8 mouse cellular contexts compared by ENCODE assay signal in genomic region chrX:73672031-73672431, GRCm38 (mm10). TPM values are rescaled to one million over a fixed set of nuclear protein-coding genes. Genes with fewer than 3 reads are reported as not detected.
DNase-seq lines count a peak whose midpoint lies in the region; ATAC-seq lines count a peak whose summit lies in the region.

No protein-coding gene starts in this region.

- ATAC-seq in megakaryocyte, adult 5-6 weeks (ENCODE audit: poor library complexity, severe bottlenecking) = peak; percentile 80

- intact Hi-C loops in heart, postnatal 36 days (cut with DNase I) = loop anchor here (5.0 to 10.0 kb wide), 2 partner anchors 280 to 413 kb away; no protein-coding TSS in a partner anchor

- DNase-seq in gastrocnemius, adult 18-20 months (ENCODE audit: low spot score) = peak; percentile 56
- no peak for DNase-seq in gastrocnemius, postnatal 25 days
- peak; percentile 92 for DNase-seq in ZHBTc4 (ENCODE audit: low read depth, low spot score)
- peak; percentile 40 for DNase-seq in embryo, embryonic 11.5 days (ENCODE audit: low read depth, low spot score)
- DNase-seq in heart, postnatal 36 days = peak; percentile 39 to 47
- peak; percentile 26 to 58 for DNase-seq in layer of hippocampus, postnatal 10 days (ENCODE audit: low spot score in 2 of 2)
- DNase-seq in skeletal muscle tissue, adult 2 months (ENCODE audit: low read depth, low spot score) = peak; percentile 48

RNA-seq across cellular contexts. Expression of gene Slc6a8, which starts 0.9 kb away (rescaled TPM):
- 100 to 1,000 TPM; 108 to 141 TPM for total RNA-seq in gastrocnemius, adult 18-20 months (2021)
- total RNA-seq in gastrocnemius, postnatal 25 days (2021) = 100 to 1,000 TPM in 1 of 2 experiments, 10 to 100 TPM in 1; 96.2 to 127 TPM
- total RNA-seq in heart, postnatal 36 days (2021) = 100 to 1,000 TPM; 130 to 145 TPM
- 10 to 100 TPM; 77.3 to 81.8 TPM for total RNA-seq in layer of hippocampus, postnatal 10 days (2021)
- total RNA-seq in megakaryocyte, adult 5-6 weeks (2015) = not detected in 2 replicates
- total RNA-seq in megakaryocyte, adult 5-6 weeks (2017) = 1.1 TPM in 1 of 2 replicates, not detected in the other

RNA-seq across cellular contexts. Expression of gene Pnck, which starts 12.1 kb away (rescaled TPM):
- 10 to 100 TPM in 1 of 2 experiments, 1 to 10 TPM in 1; 8.6 to 11.6 TPM for total RNA-seq in gastrocnemius, adult 18-20 months (2021)
- total RNA-seq in gastrocnemius, postnatal 25 days (2021) = 10 to 100 TPM in 1 of 2 experiments, 1 to 10 TPM in 1; 8.6 to 10.3 TPM
- total RNA-seq in heart, postnatal 36 days (2021) = 1 to 10 TPM; 5.1 to 7.1 TPM
- total RNA-seq in layer of hippocampus, postnatal 10 days (2021) = 100 to 1,000 TPM; 126 to 138 TPM
- total RNA-seq in megakaryocyte, adult 5-6 weeks (2015) = 0.59 TPM in 1 of 2 replicates, not detected in the other
- total RNA-seq in megakaryocyte, adult 5-6 weeks (2017) = not detected in 2 replicates

RNA-seq across cellular contexts. Expression of gene Dusp9, which starts 32.8 kb away (rescaled TPM):
- total RNA-seq in gastrocnemius, adult 18-20 months (2021) = not detected
- total RNA-seq in gastrocnemius, postnatal 25 days (2021) = not detected
- not detected for total RNA-seq in heart, postnatal 36 days (2021)
- total RNA-seq in layer of hippocampus, postnatal 10 days (2021) = under 1 TPM; 0.80 to 0.83 TPM
- total RNA-seq in megakaryocyte, adult 5-6 weeks (2015) = 0.11 and 0.13 TPM in 2 replicates
- total RNA-seq in megakaryocyte, adult 5-6 weeks (2017) = 0.16 TPM in 1 of 2 replicates, not detected in the other

RNA-seq across cellular contexts. Expression of gene Bcap31, which starts 43.9 kb away (rescaled TPM):
- total RNA-seq in gastrocnemius, adult 18-20 months (2021) = 10 to 100 TPM; 54.2 to 63.8 TPM
- total RNA-seq in gastrocnemius, postnatal 25 days (2021) = 10 to 100 TPM; 45.9 to 58.5 TPM
- total RNA-seq in heart, postnatal 36 days (2021) = 10 to 100 TPM; 74.2 to 83.4 TPM
- total RNA-seq in layer of hippocampus, postnatal 10 days (2021) = 10 to 100 TPM; 69.5 to 71.1 TPM
- total RNA-seq in megakaryocyte, adult 5-6 weeks (2015) = 211 and 214 TPM in 2 replicates
- total RNA-seq in megakaryocyte, adult 5-6 weeks (2017) = 157 and 173 TPM in 2 replicates

RNA-seq across cellular contexts. Expression of gene Abcd1, which starts 44.4 kb away (rescaled TPM):
- 10 to 100 TPM; 18.7 to 21.2 TPM for total RNA-seq in gastrocnemius, adult 18-20 months (2021)
- total RNA-seq in gastrocnemius, postnatal 25 days (2021) = 10 to 100 TPM; 22.8 to 30.4 TPM
- total RNA-seq in heart, postnatal 36 days (2021) = 10 to 100 TPM; 29.6 to 33.6 TPM
- total RNA-seq in layer of hippocampus, postnatal 10 days (2021) = 10 to 100 TPM; 15.8 to 16.0 TPM
- total RNA-seq in megakaryocyte, adult 5-6 weeks (2015) = 80.0 and 82.4 TPM in 2 replicates
- 32.7 and 35.7 TPM in 2 replicates for total RNA-seq in megakaryocyte, adult 5-6 weeks (2017)

Comparison
In these comparisons a context has a peak if more than half of its experiments do, and no peak if none do; other contexts are left out.
1. RNA of gene Slc6a8, which starts 0.9 kb away (total RNA-seq): 130 to 145 TPM in heart, postnatal 36 days, 108 to 141 TPM in gastrocnemius, adult 18-20 months, 96.2 to 127 TPM in gastrocnemius, postnatal 25 days and 77.3 to 81.8 TPM in layer of hippocampus, postnatal 10 days; 1.1 TPM in megakaryocyte, adult 5-6 weeks; every median in the first group is over 10 times any median in the second.
2. RNA of gene Pnck, which starts 12.1 kb away (total RNA-seq): 126 to 138 TPM in layer of hippocampus, postnatal 10 days; 8.6 to 11.6 TPM in gastrocnemius, adult 18-20 months, 8.6 to 10.3 TPM in gastrocnemius, postnatal 25 days, 5.1 to 7.1 TPM in heart, postnatal 36 days and 0.59 TPM in megakaryocyte, adult 5-6 weeks; every median in the first group is over 10 times any median in the second.